Mouse (Mus musculus): ENCODE data around the gene Taf1d. TPM values are rescaled to one million over a fixed set of nuclear protein-coding genes. Genes with fewer than 3 reads are reported as not detected.
A peak's percentile ranks its signal among the peaks of the same experiment; 100 is the strongest.

Gene Taf1d
- total and polyA plus RNA-seq, 2 experiments from 2014 or later = 34.6 to 46.3 TPM

GRCm38 (mm10) chr9:15356916-15357483 lies 51.0 kb downstream of the Taf1d start:
- Histone ChIP-seq H3K9me3 (ENCODE audit: low read length) (no peaks in the 10 kb centered on the region), H3K4me1 (ENCODE audit: insufficient read depth, low read length) (no peaks in the 10 kb centered on the region; the same call in 1 of the 2 replicates), H3K4me2 (ENCODE audit: low read depth, low read length) (peak overlapping the region; percentile 66), H3K36me3 (ENCODE audit: insufficient read depth, low read length) (no peaks in the 10 kb centered on the region), H3K9ac (replicated peaks; ENCODE audit: low read length) (peak overlapping the region; percentile 81), H3K27me3 (ENCODE audit: insufficient read depth, low read length) (0 out of 2 replicates have a peak, but pooled peaks cover 5% of the 10 kb centered on the region), H3K4me3 (ENCODE audit: low read length) (peak overlapping the region; percentile 90), H3K27ac (peak overlapping the region; percentile 90)
- TF ChIP-seq CTCF (IDR thresholded peaks at IDR 0.05; ENCODE audit: low read depth) = no peak
- under 1% methylated on average over 9 of the region's 9 CpGs for whole genome bisulfite sequencing
- DNase-seq (ENCODE audit: low spot score) = no peak
- ATAC-seq = no peak

DNA sequence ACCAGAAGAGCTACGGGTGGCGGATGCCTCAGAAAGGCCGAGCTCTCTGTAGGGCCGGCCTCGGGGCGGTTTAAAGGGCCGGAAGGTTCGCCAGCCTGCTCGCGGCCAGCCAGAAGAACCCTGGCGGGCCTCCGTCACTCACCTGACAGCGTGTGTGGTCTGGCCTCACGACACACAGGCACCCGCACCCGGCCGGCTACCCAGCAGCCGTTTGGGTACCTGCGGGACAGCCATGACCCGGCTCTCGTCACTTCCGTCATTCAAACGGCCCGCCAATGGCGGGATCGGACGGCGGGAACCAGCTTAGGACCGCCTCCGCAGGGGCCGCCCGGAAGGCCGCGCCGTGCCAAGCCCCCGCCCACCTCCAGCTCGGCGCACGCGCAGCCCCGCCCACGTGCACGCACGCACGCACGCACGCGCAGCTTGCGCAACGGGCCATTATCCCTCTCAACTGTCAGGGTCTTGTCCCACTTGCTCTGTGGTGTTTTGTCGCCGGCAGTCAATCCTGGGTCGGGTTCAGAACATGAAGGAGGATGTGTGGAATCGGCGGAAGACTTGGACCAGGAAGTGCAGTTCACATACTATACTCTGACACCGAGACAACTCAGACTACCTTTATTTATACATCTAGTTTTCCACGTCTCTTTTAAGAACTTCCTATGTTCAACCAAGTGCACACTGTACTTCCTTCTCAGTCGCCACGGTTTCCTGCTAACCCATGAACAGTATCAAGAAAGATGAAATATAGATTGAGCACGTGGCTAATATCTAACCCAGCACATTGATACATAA lies 51.7 kb downstream of the Taf1d start, which contains the start of gene Cep295:
Gene Cep295 (minus strand): TSS at position 305 of the 792 bp plus-strand sequence.
- Histone ChIP-seq H3K36me3 (ENCODE audit: insufficient read depth, low read length) (no peaks in the 10 kb centered on the region), H3K4me3 (ENCODE audit: low read length) (peak within 1 kb of the TSS; percentile 90), H3K27ac (peak within 1 kb of the TSS; percentile 90), H3K4me1 (ENCODE audit: insufficient read depth, low read length) (no peaks in the 10 kb centered on the region; the same call in 1 of the 2 replicates), H3K4me2 (ENCODE audit: low read depth, low read length) (peak within 1 kb of the TSS; percentile 66), H3K9ac (replicated peaks; ENCODE audit: low read length) (peak within 1 kb of the TSS; percentile 81), H3K9me3 (ENCODE audit: low read length) (no peaks in the 10 kb centered on the region), H3K27me3 (ENCODE audit: insufficient read depth, low read length) (0 out of 2 replicates have a peak, but pooled peaks cover 5% of the 10 kb centered on the region)
- no peak for TF ChIP-seq CTCF (IDR thresholded peaks at IDR 0.05; ENCODE audit: low read depth)
- peak; percentile 99 for ATAC-seq
- peak; percentile 98 for DNase-seq (ENCODE audit: low spot score)
- 2% methylated on average over 60 of the region's 60 CpGs for WGBS

GRCm38 (mm10) chr9:15364843-15365242 lies 58.8 kb downstream of the Taf1d start:
- Histone ChIP-seq H3K27ac (no peak overlapping the region), H3K4me2 (ENCODE audit: low read depth, low read length) (no peak overlapping the region), H3K27me3 (ENCODE audit: insufficient read depth, low read length) (0 out of 2 replicates have a peak, but pooled peaks cover 5% of the 10 kb centered on the region), H3K9ac (replicated peaks; ENCODE audit: low read length) (no peak overlapping the region), H3K36me3 (ENCODE audit: insufficient read depth, low read length) (no peaks in the 10 kb centered on the region), H3K4me3 (ENCODE audit: low read length) (no peak overlapping the region), H3K4me1 (ENCODE audit: insufficient read depth, low read length) (no peaks in the 10 kb centered on the region), H3K9me3 (ENCODE audit: low read length) (no peaks in the 10 kb centered on the region)
- no peak for ATAC-seq
- DNase-seq (ENCODE audit: low spot score) = no peak
- TF ChIP-seq CTCF (IDR thresholded peaks at IDR 0.05; ENCODE audit: low read depth) = no peak
- WGBS = 73% methylated on average over 1 of the region's 1 CpGs

GRCm38 (mm10) chr9:15365856-15366255 lies 59.8 kb downstream of the Taf1d start:
- Histone ChIP-seq H3K4me3 (ENCODE audit: low read length) (no peak overlapping the region), H3K4me2 (ENCODE audit: low read depth, low read length) (no peak overlapping the region), H3K9ac (replicated peaks; ENCODE audit: low read length) (no peak overlapping the region), H3K36me3 (ENCODE audit: insufficient read depth, low read length) (no peaks in the 10 kb centered on the region), H3K27ac (no peak overlapping the region), H3K4me1 (ENCODE audit: insufficient read depth, low read length) (no peaks in the 10 kb centered on the region), H3K9me3 (ENCODE audit: low read length) (no peaks in the 10 kb centered on the region), H3K27me3 (ENCODE audit: insufficient read depth, low read length) (0 out of 2 replicates have a peak, but pooled peaks cover 1% of the 10 kb centered on the region)
- DNase-seq (ENCODE audit: low spot score) (peak; percentile 79), ATAC-seq (peak; percentile 84)
- TF ChIP-seq CTCF (IDR thresholded peaks at IDR 0.05; ENCODE audit: low read depth) = peak; percentile 73
- WGBS = 83% methylated on average over 1 of the region's 1 CpGs

- WGBS = 45% methylated on average over 2 of the region's 2 CpGs
- TF ChIP-seq CTCF (IDR thresholded peaks at IDR 0.05; ENCODE audit: low read depth) = no peak
- DNase-seq (ENCODE audit: low spot score) (no peak), ATAC-seq (0 out of 2 replicates have a peak, but pooled peaks have one; percentile 29)
- Histone ChIP-seq H3K9ac (replicated peaks; ENCODE audit: low read length) (no peak overlapping the region), H3K36me3 (ENCODE audit: insufficient read depth, low read length) (no peaks in the 10 kb centered on the region), H3K9me3 (ENCODE audit: low read length) (no peaks in the 10 kb centered on the region), H3K4me3 (ENCODE audit: low read length) (no peak overlapping the region), H3K4me2 (ENCODE audit: low read depth, low read length) (no peak overlapping the region), H3K27ac (no peak overlapping the region), H3K4me1 (ENCODE audit: insufficient read depth, low read length) (no peaks in the 10 kb centered on the region), H3K27me3 (ENCODE audit: insufficient read depth, low read length) (no peaks in the 10 kb centered on the region)
Measured at GRCm38 (mm10) chr9:15366260-15366659, 60.2 kb downstream of the Taf1d start.

Small RNA genes within 50 kb of the gene (microRNA-seq; reads per million reads assigned to microRNA genes)
- gene Gm49349 (0 reads per million in 2 experiments), gene mmu-mir-7650 (0 to 0.18 reads per million in 2 experiments)

Other genes with a start within 250 kb of the Taf1d start
- gene Hephl1, start 194.1 kb upstream of the Taf1d start, total RNA-seq (2014; rRNA removed) = 0.21 TPM in 1 of 2 replicates, not detected in the other
- not detected in 2 replicates for gene Hephl1, start 194.1 kb upstream of the Taf1d start, polyA plus RNA-seq (2015; fragmentation: Nextera tagmentation; extraction: Ambion mirVana)
- gene Vstm5, start 67.2 kb upstream of the Taf1d start, total RNA-seq (2014; rRNA removed) = 31.4 and 36.0 TPM in 2 replicates
- 27.4 and 27.9 TPM in 2 replicates for gene Vstm5, start 67.2 kb upstream of the Taf1d start, polyA plus RNA-seq (2015; fragmentation: Nextera tagmentation; extraction: Ambion mirVana)
- gene Med17, start 26.3 kb upstream of the Taf1d start, total RNA-seq (2014; rRNA removed) = 21.9 and 28.8 TPM in 2 replicates
- 19.0 and 22.1 TPM in 2 replicates for gene Med17, start 26.3 kb upstream of the Taf1d start, polyA plus RNA-seq (2015; fragmentation: Nextera tagmentation; extraction: Ambion mirVana)
- gene 4931406C07Rik, start 234 bp downstream of the Taf1d start, total RNA-seq (2014; rRNA removed) = 11.0 and 11.1 TPM in 2 replicates
- gene 4931406C07Rik, start 234 bp downstream of the Taf1d start, polyA plus RNA-seq (2015; fragmentation: Nextera tagmentation; extraction: Ambion mirVana) = 14.8 and 15.7 TPM in 2 replicates
- gene Cep295, start 51.6 kb downstream of the Taf1d start, total RNA-seq (2014; rRNA removed) = 16.6 and 18.6 TPM in 2 replicates
- gene Cep295, start 51.6 kb downstream of the Taf1d start, polyA plus RNA-seq (2015; fragmentation: Nextera tagmentation; extraction: Ambion mirVana) = 10.0 and 10.3 TPM in 2 replicates
- 3.6 and 6.1 TPM in 2 replicates for gene Smco4, start 187.2 kb downstream of the Taf1d start, total RNA-seq (2014; rRNA removed)
- 0.60 and 1.3 TPM in 2 replicates for gene Smco4, start 187.2 kb downstream of the Taf1d start, polyA plus RNA-seq (2015; fragmentation: Nextera tagmentation; extraction: Ambion mirVana)